Mouse (Mus musculus) left cerebral cortex, adult 2 months (tissue): ENCODE measurements at regions not wholly inside any gene's neighbourhood (a gene's known extent, or its start where the extent isn't known, plus 50 kb on each side); places are given as distances from the start of the nearest gene placed in this dataset.

Experiments used
- DNase-seq, 2 experiments: peaks; one replicate each; pipeline ENCODE4 v3.0.0; 2021 to 2022; ENCODE audit warnings: low spot score in 2 of 2, mixed read lengths in 1 of 2; ENCODE audit errors: extremely low spot score in 1 of 2
- H3K27ac ChIP-seq: fragments of 200-600 bp; 2 replicates; pipeline ENCODE4 v1.8.1; 2022
- H3K4me3 ChIP-seq: fragments of 200-600 bp; 2 replicates; pipeline ENCODE4 v1.8.1; 2022
- CTCF ChIP-seq: fragments of 200-600 bp; IDR thresholded peaks from 2 replicates; pipeline ENCODE4 v1.8.1; 2022; ENCODE audit warnings: antibody characterized with exemption, mild to moderate bottlenecking, moderate library complexity
- intact Hi-C: fragments of 180-260 bp; cut with DNase I; formaldehyde crosslinking; loops from one replicate; pipeline ENCODE4 v1.15.1; 2025

DNA sequence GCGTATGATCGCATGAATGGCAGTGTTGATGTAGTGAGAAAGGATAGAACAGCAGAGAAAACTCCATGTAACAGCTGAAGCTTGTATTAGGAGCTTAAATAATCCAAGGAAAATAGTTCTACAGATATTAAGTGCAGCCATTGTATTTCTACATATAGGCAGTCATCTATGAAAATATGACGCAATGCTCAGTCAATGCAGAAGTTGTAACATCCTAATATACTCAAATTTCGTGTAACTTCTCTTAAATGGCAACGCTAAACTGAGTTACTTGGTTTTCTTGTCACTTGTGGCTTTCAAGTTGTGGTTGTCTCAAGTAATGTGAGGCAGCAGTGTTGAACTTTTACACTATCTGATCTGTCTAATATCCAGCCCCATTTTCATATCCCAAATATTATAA lies 127.1 kb upstream of the Thbs1 start:
- no peak for DNase-seq
- Histone ChIP-seq H3K4me3 (no peak overlapping the region), H3K27ac (no peak overlapping the region)
- intact Hi-C loops, result no loop called here
- no peak for TF ChIP-seq CTCF

DNA sequence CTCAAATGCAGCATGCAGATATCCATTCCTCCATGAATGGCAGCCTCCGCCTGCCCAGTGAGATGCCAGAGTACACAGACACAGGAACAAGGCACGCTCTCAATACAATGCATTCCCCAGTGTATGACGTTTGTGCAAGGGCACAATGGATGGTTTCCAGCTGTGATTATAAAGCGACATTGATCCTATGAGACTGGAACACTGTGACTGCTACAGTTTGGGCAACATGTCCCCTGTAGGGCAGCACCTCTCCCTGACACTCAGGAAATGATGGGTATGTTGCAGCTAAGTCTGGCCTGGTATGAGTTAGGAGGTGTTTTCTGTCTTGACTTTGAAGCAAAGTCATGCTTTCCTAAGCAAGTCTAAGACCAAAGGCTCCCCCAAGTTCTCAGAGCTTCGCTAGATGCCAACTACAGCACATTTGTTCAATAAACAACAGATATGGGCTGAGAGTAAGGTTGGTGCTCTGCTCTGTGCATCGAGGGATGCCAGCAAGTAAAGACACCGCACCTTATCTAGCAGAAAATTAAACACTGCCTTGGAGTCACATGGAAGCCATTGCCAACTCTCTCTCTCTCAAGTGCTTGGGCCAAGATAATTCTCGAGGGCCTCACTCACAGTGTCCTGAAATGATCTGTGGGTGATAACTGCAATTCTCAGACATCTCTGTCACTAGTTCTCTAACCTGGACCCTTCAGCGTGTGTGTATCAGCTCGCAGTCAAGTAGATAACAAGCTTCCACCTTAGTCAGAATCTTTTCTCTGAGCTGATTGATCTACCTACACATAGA lies 124.1 kb upstream of the Thbs1 start:
- Histone ChIP-seq H3K27ac (no peak overlapping the region), H3K4me3 (no peak overlapping the region)
- intact Hi-C loops, result no loop called here
- TF ChIP-seq CTCF, result no peak
- no peak for DNase-seq

DNA sequence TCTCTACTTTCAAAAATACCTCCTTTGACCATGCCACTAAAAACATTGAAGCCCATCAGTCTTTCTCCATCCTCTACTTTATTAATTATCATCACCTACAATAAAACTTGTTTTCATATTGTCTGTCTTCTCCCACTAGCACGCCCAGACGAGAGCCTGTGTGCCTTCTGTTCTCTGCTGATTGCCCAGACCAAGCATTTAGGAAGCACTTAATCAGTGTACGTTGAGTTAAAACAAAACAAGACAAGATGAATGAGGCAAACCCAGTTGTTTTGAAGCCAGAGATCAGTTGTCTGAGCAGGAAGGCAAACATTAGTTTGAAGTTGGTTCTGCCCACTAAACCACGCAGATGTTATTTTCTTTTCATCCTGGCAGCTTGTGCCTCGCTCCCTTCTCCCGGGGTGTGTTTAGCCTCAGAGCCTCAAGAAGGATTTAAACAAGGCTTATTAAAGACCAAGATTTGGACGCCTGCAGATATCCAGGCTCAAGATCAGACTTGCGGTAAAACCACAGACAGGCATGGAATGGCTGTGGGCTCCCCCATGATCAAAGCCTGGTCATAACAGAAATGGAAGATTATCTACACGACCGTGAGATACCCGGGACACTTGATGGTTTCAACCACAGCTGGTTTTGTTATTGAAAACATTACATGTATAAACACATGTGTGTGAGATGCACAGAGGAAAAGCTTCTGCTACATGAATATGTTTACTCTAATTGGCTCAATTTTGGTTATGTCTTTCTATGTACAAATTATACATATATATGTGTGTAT lies 123.1 kb upstream of the Thbs1 start:
- intact Hi-C loops, result no loop called here
- Histone ChIP-seq H3K4me3 (no peak overlapping the region), H3K27ac (no peak overlapping the region)
- DNase-seq, result no peak
- no peak for TF ChIP-seq CTCF

DNA sequence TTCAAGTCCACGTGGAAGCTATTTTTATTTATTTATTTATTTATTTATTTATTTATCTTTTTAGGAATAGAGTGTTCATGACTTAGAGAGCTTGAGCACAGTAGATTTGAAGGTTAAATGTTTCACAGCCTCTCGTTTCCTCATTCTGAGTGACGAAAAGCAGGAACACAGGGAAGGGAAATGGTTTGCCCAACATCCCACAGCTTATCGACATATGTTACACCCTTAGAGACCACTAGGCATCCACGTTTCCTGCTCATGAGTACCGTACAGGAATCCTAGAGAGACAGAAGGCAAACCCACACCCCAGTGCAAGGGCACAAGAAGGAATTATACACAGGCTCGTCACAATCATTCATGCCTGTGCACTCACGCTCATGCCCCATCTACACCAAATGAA lies 122.5 kb upstream of the Thbs1 start:
- intact Hi-C loops, result no loop called here
- Histone ChIP-seq H3K4me3 (no peak overlapping the region), H3K27ac (no peak overlapping the region)
- DNase-seq, result no peak
- TF ChIP-seq CTCF, result no peak

DNA sequence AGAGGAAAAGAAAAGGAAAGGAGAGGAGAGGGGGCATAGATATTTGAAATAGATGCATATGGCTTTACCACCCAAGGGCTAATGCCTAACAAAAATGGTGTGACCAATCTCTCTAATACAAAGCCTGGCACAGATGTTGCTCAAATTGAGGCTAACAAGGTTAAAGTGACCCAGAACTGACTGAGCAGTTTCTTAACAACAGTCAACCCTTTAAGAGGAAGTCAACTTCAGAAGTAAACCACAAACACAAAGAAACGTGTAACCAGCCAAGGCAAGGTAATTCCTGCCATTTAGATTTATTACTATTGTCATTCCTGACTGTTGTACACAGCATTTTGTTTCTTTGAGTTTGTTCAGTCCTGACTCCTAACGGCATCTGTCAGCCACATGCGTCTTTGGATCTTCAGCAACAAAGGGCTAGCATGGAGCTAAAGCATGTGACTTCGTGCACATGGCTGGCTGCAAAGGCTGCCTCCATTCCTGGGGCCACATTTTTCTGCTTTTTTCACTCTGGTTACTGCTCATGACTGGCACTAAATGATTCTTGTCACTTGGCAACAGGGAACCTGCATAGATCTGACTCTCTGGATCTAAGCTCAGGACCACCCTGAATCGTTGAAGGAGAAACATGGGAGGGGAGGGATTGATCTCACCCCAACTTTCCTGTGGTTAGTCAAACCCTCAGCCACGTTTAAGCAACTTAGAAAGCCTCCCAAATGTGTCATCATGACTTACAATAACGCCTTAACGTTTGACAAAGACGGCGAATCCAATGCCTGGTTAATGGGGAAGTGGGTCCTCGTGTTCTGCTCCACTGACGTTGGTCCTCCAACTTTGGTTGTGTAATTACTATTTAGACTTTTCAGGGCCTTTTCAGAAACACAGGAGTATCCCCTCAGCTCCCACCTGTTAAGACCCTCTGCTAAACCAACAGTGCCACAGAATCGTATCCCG lies 115.3 kb upstream of the Thbs1 start:
- no peak overlapping the region for H3K27ac ChIP-seq
- no peak overlapping the region for H3K4me3 ChIP-seq
- no peak for TF ChIP-seq CTCF
- intact Hi-C loops, result no loop called here
- no peak for DNase-seq

DNA sequence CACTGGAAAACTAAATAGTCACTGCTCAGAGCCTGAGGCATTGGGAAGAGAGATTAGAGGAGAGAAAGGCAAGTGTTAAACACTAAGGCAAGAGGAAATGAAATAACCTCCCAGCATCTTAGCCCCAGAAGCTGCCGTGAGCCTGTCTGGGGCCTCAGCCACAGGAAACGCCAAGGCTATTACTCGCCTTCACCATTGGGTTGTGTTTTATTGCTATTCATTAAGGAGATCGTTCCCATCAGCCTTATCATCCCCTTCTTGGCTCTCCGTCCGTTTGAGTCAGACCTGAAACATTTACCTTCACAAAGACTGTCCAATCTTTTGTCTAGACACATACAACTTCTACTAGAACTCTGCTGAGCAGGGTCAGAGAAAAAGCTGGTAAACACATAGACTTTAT lies 112.0 kb upstream of the Thbs1 start:
- no peak for DNase-seq
- H3K4me3 ChIP-seq, result no peak overlapping the region
- TF ChIP-seq CTCF, result no peak
- no peak overlapping the region for H3K27ac ChIP-seq
- intact Hi-C loops, result no loop called here

DNA sequence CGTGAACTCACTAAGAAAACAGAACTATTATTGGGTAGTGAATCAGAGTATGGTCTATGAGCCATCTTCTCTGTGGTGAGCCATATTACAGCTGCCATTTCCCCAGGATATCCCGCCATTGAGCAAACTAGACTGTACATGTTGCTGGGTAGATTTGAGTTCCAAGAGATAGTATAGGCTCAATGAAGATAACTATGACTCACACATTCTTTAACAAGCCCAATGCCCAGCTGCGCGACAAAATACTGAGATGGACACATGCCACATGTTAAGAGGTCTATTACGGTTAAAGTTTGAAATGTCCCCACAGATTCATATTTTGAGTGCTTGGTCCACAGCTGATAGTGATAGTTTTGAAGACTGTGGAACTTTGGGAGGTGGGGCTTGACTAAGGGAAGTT lies 107.5 kb upstream of the Thbs1 start:
- DNase-seq, result no peak
- no peak for TF ChIP-seq CTCF
- no peak overlapping the region for H3K27ac ChIP-seq
- intact Hi-C loops, result no loop called here
- no peak overlapping the region for H3K4me3 ChIP-seq

DNA sequence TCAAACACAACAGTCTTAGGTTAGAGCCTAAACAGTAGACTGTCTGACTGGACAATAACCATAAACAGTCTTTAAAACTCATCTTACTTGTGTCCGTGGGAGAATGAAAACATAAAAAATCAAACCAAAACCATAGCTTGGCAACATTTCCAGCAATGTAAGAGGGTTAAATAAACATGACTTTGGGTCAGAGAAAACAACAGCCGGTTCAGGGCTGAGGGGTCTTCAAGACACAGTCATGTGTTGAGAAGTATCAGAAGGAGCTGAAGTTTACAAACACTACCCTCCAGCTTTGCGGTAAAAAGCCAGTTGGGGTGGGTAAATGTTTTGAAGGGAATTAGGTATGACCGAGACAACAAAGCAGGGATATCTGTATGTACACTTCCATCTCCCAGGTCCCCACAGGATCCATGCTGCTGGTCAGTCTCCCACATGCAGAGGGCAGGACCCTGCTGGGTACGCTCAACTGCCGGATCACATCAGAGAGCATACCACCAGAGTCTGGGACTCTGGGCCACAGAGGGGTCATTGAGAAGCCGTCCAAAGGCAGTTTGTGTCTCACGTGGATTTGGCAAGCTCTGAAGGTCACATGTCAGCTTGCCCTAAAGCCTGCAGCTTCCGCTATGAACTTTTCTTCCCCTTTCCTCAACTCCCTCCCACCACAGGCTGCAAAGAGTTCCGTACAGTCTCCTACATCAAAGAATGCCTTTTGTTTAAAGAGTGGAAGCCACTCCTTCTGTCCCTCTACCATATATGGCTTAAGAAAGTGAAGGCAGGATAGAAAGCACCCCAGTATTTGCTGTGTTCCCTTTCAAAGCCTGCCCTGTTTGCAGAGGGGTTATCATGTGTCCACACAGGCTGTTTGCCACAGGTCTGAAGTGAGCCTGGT lies 103.9 kb upstream of the Thbs1 start:
- Histone ChIP-seq H3K27ac (no peak overlapping the region), H3K4me3 (no peak overlapping the region)
- intact Hi-C loops, result no loop called here
- no peak for TF ChIP-seq CTCF
- DNase-seq, result no peak

DNA sequence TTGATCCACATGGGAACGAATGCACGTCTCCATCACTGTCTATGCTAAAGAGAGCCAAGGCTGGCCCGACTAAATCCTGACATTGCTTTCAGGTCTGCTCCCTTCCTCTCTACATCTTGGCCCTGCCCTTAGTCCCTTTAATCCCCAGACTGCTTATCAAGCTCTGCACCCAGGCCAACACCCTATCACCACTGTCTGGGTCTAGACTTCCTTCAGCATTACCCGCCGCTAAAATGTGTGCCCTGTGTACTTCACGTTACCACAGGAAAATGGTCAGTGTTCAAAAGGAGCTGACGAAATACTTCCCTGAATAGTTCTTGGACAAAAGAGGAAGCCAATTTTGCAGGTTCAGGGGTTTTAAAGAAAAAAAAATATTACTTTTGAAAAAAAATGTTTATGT lies 100.0 kb upstream of the Thbs1 start:
- Histone ChIP-seq H3K27ac (no peak overlapping the region), H3K4me3 (no peak overlapping the region)
- DNase-seq, result no peak
- intact Hi-C loops, result no loop called here
- no peak for TF ChIP-seq CTCF

DNA sequence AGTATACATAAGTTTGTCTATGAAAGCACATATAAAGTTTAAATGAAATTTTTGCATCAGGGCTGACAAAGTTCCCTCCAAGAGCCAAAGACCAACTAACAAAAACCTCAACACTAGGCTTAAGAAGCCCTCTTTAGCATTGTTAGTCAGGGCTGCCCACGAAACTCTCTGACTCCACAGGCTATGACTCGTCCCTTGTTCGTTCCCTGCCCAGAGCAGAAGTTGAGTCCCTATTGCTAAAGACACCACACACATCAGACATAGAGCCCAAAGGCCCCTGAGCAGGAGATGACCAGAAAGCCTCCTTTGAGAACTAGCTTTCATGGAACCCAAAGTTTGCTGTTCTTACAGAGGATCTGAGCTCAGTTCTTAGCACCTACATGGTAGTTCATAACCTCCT lies 99.5 kb upstream of the Thbs1 start:
- Histone ChIP-seq H3K4me3 (no peak overlapping the region), H3K27ac (no peak overlapping the region)
- no peak for TF ChIP-seq CTCF
- intact Hi-C loops, result no loop called here
- DNase-seq, result no peak

DNA sequence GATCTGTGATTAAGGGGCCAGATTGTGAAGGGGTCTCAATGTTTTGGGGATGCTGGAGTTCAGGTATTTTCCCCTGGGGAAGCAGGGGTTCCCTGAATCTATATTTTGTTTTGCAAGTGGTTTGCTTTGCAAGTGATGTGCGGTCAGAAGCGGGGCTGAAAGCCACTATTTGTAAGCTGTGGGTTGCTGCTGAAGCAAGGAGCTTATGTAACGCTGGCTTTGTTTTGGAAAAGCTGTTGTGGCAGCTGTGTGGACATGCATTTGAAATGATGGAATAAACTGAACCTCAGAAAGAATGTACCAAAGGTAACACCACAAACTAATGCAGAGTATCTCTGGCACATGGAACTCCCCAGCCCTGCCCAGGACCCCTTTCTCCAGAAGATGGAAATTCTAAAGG lies 98.5 kb upstream of the Thbs1 start:
- Histone ChIP-seq H3K4me3 (no peak overlapping the region), H3K27ac (no peak overlapping the region)
- no peak for TF ChIP-seq CTCF
- intact Hi-C loops, result no loop called here
- no peak for DNase-seq
